Mouse (Mus musculus) urinary bladder, postnatal 25 days (tissue): Measurements from ENCODE around the gene Fam185a.

Source experiments
- DNase-seq: peaks from one replicate; pipeline ENCODE4 v3.0.0; 2022; ENCODE audit warnings: low spot score

Gene Fam185a

GRCm38 (mm10) chr5:21493294-21493999 is 68.7 kb downstream of the Fam185a start:
- DNase-seq, result no peak

DNA sequence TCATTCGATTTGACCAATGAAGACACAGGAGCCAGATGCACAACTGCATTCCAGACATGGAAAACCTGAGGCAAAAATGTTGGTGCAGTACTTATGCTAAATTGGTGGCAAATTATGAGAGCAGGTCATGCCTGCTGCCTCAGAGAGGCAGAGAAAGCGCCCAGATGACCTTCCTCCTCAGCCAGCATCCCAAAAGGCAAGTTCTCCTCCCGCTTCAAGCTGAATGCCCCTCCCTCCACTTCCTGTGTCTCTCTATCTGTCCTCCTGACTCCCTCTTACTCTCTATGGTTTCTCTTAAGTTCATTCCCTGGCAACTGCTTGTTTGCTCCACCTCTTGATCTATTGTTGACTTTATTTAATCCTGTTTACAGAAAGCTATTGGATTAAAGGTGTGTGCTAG is 70.0 kb downstream of the Fam185a start:
- no peak for DNase-seq

GRCm38 (mm10) chr5:21496321-21496720 is 71.6 kb downstream of the Fam185a start:
- DNase-seq, result no peak

- DNase-seq, result no peak
These were observed 72.1 kb downstream of the Fam185a start for GRCm38 (mm10) chr5:21496881-21497280.

DNA sequence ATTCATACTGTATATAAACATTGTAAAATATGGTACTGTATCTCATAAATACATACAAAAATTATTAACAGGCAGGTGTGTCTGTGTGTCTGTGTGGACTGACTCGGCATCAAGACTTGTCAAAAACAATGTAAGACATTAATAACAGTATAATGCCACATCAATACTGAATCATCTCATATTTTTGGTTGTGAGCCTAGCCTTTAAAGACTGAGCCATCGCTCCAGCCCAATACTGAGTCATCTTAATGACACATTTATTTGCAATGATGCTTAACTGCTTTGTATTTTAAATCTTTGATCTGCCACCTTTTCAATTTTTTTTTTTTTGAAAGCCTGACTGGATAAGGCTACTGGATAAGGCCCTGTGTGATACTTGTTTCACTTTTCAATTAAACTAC is 73.7 kb downstream of the Fam185a start:
- DNase-seq, result no peak

DNA sequence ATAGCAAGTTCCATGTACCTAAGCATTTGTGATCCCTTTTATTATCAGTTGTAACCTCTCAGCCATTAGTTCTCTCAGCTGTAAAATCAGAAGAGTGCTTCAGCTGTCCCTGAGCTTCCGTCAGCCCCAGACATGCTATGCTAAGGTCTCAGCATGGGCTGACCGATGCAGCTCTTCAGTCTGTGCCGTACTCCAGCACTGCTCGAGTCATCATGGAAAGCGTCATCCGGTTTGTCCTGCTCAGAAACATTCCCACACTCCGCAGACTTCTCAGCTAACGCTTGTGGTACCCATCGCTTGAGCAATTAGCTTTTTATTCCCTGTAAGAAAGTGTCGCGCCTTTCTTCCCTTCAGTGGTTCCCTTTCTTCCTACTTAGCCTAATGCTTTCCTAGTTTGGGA is 74.2 kb downstream of the Fam185a start:
- no peak for DNase-seq

DNA sequence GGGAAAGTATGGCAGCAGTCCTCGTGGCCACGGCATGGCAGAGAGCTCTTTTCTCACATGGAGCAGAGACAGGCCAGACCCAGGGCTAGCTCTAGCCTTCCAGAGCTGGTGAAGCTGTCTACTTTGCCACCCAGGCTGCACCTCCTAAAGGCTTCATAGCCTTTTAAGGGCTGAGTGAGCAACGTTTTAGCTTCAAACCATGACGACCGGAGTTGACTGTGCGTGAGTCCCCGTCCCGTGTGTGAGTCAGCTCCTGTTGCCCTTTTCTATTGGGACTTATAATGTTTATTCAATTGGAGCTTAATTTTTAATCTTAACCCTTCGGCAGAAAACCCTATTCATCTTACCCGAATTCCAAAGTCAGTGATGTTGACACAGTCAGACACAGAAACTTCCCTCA is 75.4 kb downstream of the Fam185a start:
- no peak for DNase-seq

GRCm38 (mm10) chr5:21500941-21501340 is 76.2 kb downstream of the Fam185a start:
- no peak for DNase-seq

GRCm38 (mm10) chr5:21502936-21503610 is 78.3 kb downstream of the Fam185a start:
- DNase-seq, result no peak

- DNase-seq, result no peak
These were observed 80.4 kb downstream of the Fam185a start for GRCm38 (mm10) chr5:21505159-21505558.

GRCm38 (mm10) chr5:21506887-21507286 is 82.1 kb downstream of the Fam185a start:
- DNase-seq, result no peak

- no peak for DNase-seq
These were observed 85.0 kb downstream of the Fam185a start for GRCm38 (mm10) chr5:21509801-21510200.

GRCm38 (mm10) chr5:21513363-21513762 is 88.6 kb downstream of the Fam185a start:
- DNase-seq, result no peak

DNA sequence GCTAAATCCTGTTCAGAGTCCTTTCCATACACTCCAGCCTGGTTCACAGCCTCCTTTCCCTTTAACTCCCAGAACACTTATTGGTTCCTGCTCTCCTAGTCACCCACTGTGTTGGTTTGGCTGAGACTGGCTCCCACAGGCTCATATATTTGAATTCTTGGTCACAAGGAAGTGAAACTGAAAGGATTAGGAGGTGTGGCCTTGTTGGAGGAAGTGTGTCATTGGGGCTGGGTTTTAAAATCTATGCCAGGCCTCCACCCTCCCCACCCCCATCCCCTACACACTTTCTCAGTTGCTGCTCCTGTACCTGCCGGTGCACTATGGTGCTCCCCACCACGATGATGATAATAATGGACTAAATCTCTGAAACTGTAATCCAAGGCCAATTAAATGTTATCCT is 92.8 kb downstream of the Fam185a start:
- DNase-seq, result no peak

DNA sequence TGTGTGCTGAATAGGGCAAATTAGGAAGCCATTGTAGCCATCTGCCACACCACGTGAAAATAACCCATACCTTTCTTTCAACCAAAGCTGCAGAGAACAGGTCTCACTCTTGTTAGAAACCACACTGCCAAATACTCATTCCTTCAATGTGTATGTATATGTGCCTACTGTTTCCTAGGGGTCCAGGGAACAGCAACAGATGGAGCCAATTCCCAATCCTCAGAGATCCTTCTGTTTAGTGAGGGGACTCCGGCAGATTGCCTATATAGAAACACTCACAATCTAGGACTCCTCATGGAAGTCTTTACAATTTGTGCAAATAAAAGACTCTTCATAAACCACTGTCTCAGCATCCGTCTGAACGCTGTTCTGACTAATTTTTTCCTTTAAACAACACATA is 93.4 kb downstream of the Fam185a start:
- DNase-seq, result no peak

DNA sequence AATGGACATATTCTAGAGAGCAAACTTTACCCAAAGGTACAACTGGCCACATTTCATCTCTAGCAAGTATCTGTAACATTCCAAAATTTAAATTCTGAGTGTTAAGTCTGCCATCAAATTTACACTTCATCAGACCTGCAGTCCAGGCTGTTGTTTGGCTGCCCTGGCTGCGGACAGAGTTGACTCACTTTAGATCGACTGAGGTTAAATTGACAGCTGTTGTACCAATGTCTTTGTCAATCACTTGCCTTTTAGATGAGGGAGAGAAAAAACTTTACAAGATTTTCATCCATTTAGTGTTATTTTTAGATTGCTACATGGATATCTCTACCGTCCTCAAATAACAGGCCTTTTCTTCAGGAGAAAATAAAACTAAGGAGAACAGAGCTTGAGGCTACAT is 94.4 kb downstream of the Fam185a start:
- no peak for DNase-seq

GRCm38 (mm10) chr5:21526835-21527485 is 102.2 kb downstream of the Fam185a start:
- DNase-seq, result no peak

- DNase-seq, result no peak
These were observed 102.7 kb downstream of the Fam185a start for GRCm38 (mm10) chr5:21527488-21527911.

DNA sequence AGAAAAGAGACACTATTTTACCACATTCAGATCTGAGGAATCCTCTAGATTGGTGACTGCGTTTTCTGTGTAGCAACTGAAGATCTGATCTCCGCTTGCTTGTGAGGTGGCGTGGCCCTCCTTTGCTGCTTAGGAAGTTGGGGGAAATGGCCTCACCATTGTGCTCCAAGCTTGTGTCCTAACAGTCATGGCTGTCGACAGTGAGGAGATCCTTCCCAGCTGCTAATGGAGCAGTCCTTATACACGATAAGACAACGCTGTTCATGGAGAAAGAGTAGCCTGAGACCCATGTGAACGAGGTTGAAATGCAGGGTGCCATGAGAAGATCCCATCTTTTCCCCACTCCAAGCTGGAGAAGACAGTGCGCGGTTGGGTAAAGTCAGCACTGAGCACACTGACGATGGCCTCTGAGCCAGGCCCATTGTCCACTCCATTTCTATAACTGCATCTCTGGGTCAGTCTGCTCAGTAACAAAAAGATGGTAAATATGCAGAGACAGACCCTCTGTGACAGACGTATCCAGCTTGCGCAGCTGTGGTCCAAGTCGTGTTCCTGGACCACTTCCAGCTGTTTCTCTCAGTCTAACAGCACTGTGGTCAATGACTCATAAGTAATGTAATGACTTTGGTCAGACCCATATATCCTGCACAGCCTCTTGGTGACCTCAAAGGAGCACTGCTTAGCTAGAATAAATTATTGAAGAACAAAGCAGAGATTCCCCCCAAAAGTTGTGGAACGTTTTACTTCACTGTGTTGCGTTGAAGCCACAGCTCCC is 103.5 kb downstream of the Fam185a start:
- no peak for DNase-seq

- no peak for DNase-seq
These were observed 104.5 kb downstream of the Fam185a start for GRCm38 (mm10) chr5:21529110-21529720.
